In genomic region chr2:173173521-173174511, GRCm38 (mm10) we compare ENCODE assay signal across 7 mouse cellular contexts. TPM values are rescaled to one million over a fixed set of nuclear protein-coding genes. Genes with fewer than 3 reads are reported as not detected.
DNase-seq lines count a peak whose midpoint lies in the region; ATAC-seq and TF ChIP-seq lines count a peak whose summit lies in the region.

No protein-coding gene starts in this region.

- peaks cover 27% of the 10 kb centered on the region for H3K4me1 ChIP-seq in intestine, embryonic 14.5 days (replicated peaks; ENCODE audit: control insufficient read depth, insufficient read depth, low read length)

- TF ChIP-seq CTCF in left cerebral cortex, adult 2 months (IDR thresholded peaks at IDR 0.05): no peak

- H3K9me3 ChIP-seq in intestine, embryonic 14.5 days (ENCODE audit: control insufficient read depth, low read length): no peaks in the 10 kb centered on the region

- peak; percentile 77 for DNase-seq in ZHBTc4 (ENCODE audit: low read depth, low spot score)
- DNase-seq in brain, embryonic 18.5 days (ENCODE audit: low read depth, low spot score): peak; percentile 71
- peak; percentile 60 to 62 for DNase-seq in frontal cortex, postnatal 25 days (ENCODE audit: low spot score in 2 of 2)
- DNase-seq in intestine, embryonic 14.5 days (ENCODE audit: low spot score): peak; percentile 65
- DNase-seq in left cerebral cortex, adult 2 months (ENCODE audit: extremely low spot score in 1 of 2, low spot score in 2 of 2): peak; percentile 74 to 75
- peak; percentile 57 for DNase-seq in lung, postnatal 36 days
- DNase-seq in right cerebral cortex, postnatal 25 days: peak; percentile 75

- peaks cover 17% of the 10 kb centered on the region; the same call in 1 of the 2 replicates for H3K27me3 ChIP-seq in intestine, embryonic 14.5 days (replicated peaks; ENCODE audit: control insufficient read depth, insufficient read depth, low read length)

- H3K4me3 ChIP-seq in intestine, embryonic 14.5 days (ENCODE audit: low read depth, low read length): peak overlapping the region; percentile 30
- H3K4me3 ChIP-seq in left cerebral cortex, adult 2 months: peak overlapping the region; percentile 9

- 5% methylated on average over 22 of the region's 22 CpGs for WGBS in intestine, embryonic 14.5 days

- intact Hi-C loops in left cerebral cortex, adult 2 months (cut with DNase I): loop anchor here (5.0 kb wide), 1 partner anchor 152 kb away; the partner anchor contains the start of gene Rbm38

- H3K36me3 ChIP-seq in intestine, embryonic 14.5 days (ENCODE audit: control insufficient read depth, insufficient read depth, low read length): no peaks in the 10 kb centered on the region

- H3K27ac ChIP-seq in intestine, embryonic 14.5 days (ENCODE audit: low read depth): peak overlapping the region; percentile 48
- peak overlapping the region; percentile 94 for H3K27ac ChIP-seq in left cerebral cortex, adult 2 months

- peak overlapping the region; percentile 61 for H3K4me2 ChIP-seq in intestine, embryonic 14.5 days (ENCODE audit: low read length)

- 0 out of 2 replicates have a peak overlapping the region, but pooled peaks have one; percentile 3 for H3K9ac ChIP-seq in intestine, embryonic 14.5 days (ENCODE audit: low read length)

- peak; percentile 24 for ATAC-seq in intestine, embryonic 14.5 days (replicated peaks; ENCODE audit: low FRiP score, low TSS enrichment, low read depth)

RNA-seq across cellular contexts. Expression of gene Pck1, which starts 21.0 kb away (rescaled TPM):
- 0.77 and 0.87 TPM in 2 replicates for polyA plus RNA-seq in intestine, embryonic 14.5 days (2014; fragmentation: Nextera tagmentation; extraction: Ambion mirVana)
- under 1 TPM in 1 of 2 experiments, not detected in 1; 0.11 TPM for total RNA-seq in left cerebral cortex, adult 2 months (2021)

RNA-seq across cellular contexts. Expression of gene Zbp1, which starts 44.9 kb away (rescaled TPM):
- 0.65 and 0.90 TPM in 2 replicates for polyA plus RNA-seq in intestine, embryonic 14.5 days (2014; fragmentation: Nextera tagmentation; extraction: Ambion mirVana)
- under 1 TPM in 1 of 2 experiments, not detected in 1; 0.36 TPM for total RNA-seq in left cerebral cortex, adult 2 months (2021)

RNA-seq across cellular contexts. Expression of gene Ctcfl, which starts 54.5 kb away (rescaled TPM):
- 0.12 and 0.16 TPM in 2 replicates for polyA plus RNA-seq in intestine, embryonic 14.5 days (2014; fragmentation: Nextera tagmentation; extraction: Ambion mirVana)
- under 1 TPM in 1 of 2 experiments, not detected in 1; 0.14 TPM for total RNA-seq in left cerebral cortex, adult 2 months (2021)

Comparison
In these comparisons a context has a peak if more than half of its experiments do, and no peak if none do; other contexts are left out.
1. Peak in every context shown above with its lines: DNase-seq, ATAC-seq, H3K4me3 ChIP-seq and H3K27ac ChIP-seq.